Mouse (Mus musculus) c-Kit-positive CD71-positive TER-119-positive erythroid progenitor cells, embryonic 14.5 days (primary cell): ENCODE measurements around the gene Gm45785.

Experiments
- DNase-seq: peaks from one replicate; pipeline ENCODE4 v3.0.0-alpha.2; 2013; ENCODE audit warnings: low spot score

Gm45785 gene

DNA sequence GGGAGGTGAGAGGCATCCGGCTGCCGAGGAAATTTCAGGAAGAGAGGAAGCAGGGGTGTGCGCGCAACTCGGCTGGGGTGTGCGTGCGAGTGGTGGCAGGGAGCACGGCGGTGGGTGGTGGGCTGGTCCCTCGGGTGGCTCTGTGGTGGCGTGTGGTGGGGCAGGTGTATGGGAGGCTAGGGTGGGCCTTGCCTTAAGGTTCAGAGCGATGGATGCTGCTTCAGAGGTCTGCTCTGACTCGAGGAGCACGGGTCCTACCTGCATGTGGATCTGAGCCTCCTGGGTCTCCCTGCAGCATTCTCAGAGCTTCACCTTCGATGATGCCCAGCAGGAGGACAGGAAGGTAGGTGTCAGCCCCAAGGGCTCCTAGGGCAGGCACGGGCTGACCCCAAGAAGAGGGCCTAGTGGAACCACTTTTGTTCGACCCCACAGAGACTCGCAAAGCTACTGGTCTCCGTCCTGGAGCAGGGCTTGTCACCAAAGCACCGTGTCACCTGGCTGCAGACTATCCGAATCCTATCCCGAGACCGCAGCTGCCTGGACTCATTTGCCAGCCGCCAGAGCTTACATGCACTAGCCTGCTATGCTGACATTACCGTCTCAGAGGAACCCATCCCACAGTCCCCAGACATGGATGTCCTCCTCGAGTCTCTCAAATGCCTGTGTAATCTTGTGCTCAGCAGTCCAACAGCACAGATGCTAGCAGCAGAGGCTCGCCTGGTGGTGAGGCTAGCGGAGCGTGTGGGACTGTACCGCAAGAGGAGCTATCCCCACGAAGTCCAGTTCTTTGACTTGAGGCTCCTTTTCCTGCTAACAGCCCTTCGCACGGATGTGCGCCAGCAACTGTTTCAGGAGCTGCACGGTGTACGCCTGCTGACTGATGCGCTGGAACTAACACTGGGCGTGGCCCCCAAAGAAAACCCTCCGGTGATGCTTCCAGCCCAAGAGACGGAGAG is 1.7 kb upstream of the Gm45785 start, which contains the start of gene Bet1l:
Gene Bet1l (minus strand): TSS at position 28 of the 956 bp plus-strand sequence.
- peak; percentile 17 for DNase-seq

DNA sequence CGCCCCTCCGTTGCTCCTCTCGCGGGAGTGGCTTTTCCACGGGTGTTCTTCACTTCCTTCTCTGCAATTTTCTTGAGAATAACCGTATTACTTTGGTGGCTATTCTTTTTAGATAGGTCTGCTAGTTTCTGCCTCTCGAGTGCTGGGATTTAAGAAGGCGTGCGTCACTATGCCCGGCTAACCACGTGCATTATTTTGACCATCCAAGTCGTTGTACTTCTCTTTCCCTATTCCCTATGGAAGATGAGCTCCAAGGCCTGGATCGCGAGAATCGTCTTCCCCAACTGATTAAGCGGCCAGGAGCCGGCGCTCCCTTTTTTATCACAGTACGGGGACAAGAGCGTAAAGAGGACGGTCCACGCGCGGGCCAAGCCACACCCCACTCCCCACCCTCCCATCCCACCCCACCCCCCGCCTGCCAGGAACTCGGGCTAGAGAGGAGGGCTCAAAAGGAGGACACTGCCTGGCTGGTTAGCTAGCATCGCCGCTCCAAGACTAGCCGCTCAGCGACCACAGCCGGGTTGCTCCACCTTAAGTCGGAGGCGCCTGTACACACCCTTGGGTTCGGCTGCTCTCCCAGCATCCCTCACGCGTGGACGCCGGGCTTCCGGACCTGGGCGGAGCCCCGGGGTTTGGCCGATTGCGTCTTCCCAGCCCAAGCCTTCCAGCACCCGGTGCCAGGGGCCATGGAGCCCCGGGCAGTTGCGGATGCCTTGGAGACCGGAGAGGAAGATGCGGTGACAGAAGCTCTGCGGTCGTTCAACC is 836 bp upstream of the Gm45785 start, which contains the start of gene Ric8a:
Gene Ric8a (plus strand): TSS at position 173 of the 765 bp plus-strand sequence.
- DNase-seq = peak; percentile 78

DNA sequence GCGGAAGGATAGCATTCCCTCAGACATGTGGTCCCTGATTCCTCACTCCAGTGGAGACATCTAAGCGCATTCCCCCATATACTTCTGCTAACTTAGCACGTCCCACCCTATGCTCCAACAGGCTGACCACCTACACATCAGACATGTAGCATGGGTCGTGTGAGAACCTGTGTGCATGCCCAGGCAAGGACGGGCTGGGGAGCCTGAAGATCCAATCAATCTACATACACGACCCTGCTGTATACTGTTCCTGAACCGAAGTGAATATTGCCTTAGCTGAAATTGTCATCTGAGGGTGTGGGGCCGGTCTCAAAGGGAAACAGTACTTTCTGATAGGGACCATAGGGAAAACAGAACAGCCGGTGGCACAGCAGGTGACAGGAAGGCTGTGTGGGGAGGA is 950 bp downstream of the Gm45785 start:
- no peak for DNase-seq

DNA sequence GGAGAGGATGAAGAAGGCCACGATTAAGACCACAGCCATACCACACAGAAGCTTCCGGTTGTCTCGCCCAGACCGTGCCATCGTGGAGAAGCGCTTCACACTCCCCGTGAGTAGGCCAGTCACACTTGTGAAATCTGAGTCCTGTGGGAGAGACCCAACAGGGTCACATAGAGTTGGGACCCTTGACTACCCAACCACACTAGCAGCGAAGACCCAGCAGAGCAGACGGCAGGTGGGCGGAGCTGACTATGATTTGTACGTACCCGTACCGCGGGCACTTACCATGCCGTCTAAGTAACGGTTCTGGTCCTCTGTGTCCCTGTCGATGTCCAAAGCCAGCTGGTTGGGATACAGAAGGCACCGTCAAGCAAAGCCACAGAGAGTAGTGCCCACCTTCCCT is 1.6 kb downstream of the Gm45785 start:
- no peak for DNase-seq

DNA sequence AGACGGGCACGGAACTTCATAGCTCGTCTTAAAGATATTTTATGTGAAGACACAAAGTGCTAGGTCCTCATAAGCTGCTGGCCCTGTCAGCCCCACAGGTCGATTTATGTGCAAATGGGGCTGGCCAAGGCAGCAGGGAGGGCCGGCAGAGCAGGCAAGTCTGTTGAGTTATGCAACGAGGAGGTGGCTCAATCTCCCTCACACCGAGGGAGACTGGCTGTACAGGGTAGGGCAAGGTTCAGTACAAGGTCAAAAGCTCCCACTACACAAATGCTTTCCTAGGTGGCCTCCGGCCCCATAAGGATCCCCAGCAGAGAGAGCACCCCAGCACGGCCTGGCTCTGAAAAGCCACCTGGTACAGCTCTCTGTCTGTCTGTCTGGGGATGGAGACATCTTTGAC is 2.7 kb downstream of the Gm45785 start:
- DNase-seq = no peak

DNA sequence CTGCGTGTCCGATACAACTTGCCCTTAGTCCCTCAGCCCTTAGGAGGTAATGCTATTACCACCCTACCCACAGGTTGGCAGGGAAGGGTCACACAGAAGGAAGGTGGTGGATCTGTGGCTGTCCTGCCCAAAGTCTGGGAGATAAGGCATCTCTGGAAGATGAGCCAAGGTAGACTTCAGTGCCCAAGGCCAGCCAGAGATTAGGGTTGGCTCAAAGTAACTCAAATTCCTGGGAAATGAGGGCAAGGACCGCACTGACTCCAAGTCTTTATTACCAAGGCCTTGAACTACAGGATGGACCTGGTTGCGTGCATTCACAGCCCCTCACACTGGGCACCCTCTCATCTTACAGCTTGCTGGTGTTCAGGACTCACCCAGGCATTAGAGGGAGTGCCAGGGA is 4.2 kb downstream of the Gm45785 start:
- no peak for DNase-seq

DNA sequence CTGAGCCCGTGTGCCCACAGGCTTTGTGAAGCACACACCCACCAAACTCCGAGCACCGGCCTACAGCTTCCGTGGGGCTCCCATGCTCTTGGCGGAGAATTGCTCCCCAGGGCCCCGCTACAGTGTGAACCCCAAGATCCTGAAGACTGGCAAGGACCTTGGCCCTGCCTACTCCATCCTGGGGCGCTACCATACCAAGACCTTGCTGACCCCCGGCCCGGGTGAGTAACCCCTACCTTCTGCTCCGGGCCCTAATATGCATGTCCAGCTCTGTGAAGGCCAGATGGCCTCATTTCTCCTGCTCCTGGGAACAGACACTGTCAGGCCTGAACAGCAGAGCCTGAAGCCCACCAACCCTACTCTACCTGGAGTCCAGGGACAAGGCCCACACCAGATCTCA is 7.5 kb downstream of the Gm45785 start:
- DNase-seq = no peak

DNA sequence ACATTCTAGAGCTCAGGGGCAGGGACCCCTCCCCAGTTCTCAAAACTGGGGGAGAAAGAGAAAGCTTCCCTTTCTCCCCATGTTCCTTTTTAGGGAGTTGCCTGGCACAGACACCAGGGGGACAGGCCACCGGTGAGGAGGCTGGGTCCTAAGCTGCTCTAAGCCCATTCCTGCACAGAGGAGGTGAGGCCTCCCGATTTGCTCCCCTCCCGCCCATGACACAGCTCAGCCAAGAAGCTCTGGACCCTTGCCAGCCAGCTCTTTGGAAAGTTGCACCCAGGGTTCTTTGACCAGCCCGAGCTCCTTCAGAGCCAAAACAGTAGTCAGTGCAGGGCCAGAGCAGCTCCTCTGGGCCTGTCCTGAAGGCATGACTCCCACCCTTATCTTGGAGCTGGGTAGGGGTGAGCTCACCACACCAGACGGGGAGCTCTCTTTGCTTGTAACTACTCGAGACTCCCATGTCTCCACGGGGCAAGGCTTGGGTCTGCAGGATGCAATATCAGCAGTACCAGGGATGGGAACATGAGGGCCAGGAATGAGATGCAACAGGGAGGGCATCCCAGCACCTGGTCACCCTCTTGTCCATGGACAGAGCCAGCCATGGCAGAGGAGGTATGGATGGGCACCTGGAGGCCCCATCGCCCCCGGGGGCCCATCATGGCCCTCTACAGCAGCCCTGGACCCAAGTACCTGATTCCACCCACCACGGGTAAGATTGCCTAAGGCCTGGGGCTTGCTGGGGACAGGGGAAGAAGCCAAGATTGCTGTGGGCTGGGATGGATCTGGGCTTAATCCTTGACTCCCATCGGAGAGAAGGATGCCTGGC is 8.2 kb downstream of the Gm45785 start, which contains the start of gene Odf3:
Gene Odf3 (plus strand): TSS at position 51 of the 826 bp plus-strand sequence.
- DNase-seq = no peak

DNA sequence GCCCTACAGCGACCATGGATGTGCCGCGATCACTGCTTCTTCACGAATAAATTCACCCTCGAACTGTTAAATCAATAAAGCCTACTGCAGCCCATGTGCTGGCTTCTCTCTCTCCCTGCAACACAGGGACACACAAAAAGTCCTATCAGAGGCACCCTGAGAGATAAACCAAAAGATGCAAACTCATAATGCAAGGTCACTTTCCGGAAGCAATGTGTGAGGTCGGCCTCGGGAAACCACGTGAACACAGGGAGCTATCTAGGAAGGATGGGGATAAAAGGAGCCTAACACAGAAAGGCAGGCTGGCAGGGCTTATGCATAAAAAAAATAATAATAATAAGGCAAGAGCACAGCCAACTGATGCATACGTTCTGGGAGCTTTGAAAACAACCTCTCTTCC is 9.5 kb downstream of the Gm45785 start:
- no peak for DNase-seq

DNA sequence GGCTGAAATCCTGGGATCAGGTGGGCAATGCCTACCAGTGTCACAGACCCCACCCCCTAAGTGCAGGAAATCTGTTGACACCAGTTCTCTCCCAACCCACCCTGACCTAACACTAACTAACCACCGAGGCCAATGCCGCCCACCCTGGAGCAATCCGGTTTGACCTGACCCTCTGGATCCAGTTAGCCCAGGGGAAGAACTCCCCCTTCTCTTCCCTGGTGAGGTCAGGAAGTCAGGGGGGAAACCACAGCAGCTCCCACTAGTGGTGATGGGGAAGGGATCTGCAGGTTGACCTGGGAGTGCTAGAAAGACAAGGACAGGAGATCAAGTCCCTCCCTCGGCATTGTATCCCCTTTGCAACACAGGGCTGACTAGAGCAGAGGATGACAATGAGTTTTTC is 10.4 kb downstream of the Gm45785 start:
- no peak for DNase-seq

DNA sequence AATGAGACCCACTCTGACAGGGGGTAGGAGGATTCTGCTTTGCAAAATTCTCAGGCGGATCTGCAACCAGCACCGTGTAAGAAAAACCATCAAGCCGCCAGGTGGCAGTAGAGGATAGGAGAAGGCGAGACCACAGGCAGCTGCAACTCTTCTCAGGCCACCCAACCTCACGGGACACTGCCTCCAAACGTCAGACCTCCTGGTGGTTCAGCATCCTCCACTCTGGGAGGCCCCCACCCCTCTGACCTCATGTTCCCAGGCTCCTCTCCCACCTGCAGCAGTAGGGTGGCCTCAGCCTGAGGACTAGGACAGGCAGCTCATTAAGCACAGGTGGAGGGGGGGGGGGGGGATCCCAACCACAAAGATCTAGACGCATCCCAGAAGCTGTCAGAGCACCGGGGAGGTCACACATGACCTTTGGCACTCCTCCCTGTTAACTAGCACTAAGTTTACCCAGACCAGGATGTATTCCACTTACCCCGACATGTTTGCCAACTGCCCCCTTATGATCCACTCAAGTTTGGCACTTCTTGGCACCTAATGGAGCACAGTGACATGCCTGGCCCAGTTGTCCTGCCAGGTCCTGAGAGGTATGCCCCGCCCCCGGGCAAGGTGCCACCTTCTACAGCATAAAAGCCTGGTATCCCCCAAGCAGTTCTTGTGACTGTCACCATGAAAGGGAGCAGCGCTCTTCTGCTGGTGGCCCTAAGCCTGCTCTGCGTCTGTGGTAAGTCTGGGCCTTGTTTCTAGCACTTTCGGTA is 11.0 kb downstream of the Gm45785 start, which contains the start of gene Scgb1c1:
Gene Scgb1c1 (plus strand): TSS at position 643 of the 761 bp plus-strand sequence.
- DNase-seq = peak; percentile 81

DNA sequence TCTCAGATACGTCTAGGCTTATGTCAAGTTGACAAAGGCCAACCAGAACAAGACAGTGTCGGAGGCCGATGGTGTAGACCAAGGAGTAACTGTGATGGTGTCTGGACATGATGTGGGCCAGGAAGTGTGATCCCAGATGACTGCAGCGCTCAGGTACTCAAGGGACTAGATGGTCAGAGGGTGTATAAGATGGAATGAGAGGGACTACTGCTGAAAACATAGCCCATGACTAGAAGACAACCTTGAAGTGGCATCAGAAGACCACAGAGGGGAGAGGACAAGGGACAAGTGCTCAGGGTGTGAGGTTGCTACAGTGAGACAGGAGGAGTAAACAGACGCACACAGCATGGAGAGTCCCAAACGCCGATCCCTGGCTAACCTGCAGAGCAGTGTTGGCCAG is 12.3 kb downstream of the Gm45785 start:
- no peak for DNase-seq

DNA sequence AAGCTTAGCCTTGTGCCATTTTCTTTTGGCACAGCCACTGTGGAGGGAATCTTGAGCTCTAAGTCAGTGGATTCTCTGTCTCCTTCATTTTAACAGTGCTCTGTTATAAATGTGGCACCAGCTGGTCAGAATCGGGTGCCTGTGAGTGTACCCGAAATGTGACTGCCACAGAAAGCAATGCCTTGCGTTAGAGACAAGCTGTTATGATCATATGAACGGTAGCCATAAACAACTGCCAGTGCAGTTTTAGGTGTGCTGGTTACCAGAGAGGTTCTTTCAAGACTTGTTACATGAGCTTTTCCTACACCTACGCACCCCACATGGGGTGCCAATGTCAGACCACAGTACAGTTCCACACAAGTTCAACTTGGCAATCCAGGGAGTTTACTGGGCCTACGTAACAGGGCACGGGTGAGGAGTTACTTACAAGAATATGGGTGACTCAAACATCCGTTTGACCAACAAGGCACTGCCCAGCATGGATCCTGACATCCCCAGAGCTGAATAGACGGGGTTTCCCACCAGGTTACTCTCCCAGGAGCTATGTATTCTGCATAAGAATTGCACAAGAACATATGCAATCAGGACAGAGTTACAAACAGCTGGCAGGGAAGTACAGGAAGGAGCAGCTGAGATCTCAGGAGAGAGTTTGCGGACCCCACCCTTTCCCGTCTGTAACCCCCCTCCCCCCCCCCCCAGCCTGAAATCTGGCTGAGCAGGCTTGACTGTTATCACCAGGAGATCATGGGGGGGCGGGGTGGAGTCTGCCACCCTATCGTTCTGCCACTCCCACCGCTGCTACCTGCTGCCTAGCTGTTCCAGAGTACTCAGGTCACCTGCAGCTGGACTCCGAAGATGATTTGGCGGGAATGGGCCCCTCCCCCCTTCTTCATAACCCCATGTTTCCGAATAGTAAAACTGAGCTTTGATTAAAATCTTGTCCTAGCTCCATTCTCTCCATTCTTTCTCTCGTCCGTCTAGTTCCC is 15.1 kb downstream of the Gm45785 start:
- no peak for DNase-seq

DNA sequence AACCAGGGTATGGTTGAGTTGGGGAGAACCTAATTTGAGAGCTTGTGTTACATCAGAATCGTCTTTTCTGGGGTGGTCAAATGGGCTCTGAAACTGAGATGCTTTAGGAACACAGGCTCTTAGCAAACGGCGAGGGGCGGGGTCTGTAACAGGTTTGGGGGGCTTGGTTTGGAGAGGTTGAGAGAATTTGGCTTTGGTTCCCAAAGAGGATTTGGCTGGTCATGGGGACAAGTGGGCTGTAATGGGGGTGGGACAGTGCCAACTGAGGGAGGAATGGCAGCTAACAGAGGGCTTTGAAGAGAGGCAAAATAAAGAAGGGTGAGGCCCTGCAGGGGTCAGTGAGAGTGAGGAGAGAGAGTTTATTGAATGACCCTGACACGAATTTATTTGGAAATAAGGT is 16.6 kb downstream of the Gm45785 start:
- no peak for DNase-seq

DNA sequence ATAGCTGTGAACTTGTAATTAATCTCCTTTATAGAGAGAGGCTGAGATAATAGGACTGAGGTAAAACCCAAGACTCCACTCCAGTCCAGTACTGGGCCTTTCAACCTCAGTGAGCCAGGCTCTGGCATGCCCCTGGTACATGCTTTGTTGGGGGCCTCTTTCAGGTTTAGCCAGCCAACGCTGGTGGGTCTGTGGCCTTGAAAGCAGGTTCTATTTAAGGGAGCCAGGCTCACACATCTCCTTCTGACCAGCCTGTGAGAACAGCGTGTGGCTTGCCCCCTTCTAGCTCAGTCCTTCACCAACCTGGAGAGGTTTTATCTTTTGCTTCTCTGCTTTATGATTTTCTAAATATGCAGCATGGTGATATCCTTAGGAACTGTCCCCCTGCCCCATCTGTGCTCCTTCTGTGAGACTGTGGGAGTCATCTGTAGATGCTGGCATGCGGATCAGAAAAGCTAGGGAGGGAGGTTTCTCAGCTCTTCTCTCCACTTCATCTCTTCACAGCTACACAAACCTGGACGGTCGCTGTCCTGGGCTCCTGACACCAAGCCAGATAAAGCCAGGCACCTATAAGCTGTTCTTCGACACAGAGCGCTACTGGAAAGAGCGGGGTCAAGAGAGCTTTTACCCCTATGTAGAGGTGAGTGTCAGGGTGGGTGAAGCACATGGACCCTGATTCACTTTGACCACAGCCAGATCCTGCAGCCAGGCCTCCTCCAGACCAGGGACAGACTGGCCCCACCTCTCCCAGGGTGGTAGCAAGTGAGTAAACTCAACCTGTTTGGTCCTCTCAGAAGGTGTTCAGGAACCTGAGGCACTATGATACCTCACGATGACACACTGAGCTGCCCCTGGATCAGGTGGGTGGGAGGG is 19.7 kb downstream of the Gm45785 start:
- no peak for DNase-seq

DNA sequence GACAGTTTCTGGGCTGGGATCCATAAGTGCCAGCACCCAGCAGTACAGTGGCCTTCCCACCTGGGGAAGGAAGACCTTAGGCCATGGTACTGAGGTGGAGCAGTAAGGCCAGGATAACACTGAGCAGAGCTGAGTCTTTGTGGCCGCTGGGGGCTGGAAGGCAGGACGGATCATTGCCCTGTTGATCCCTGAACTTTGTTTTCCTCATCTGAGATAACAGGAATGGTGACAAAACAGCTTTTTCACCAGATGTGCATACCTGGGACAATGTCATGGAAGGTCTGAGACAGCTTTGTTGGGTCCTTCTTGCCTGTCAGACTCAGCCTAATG is 20.4 kb downstream of the Gm45785 start:
- no peak for DNase-seq

DNA sequence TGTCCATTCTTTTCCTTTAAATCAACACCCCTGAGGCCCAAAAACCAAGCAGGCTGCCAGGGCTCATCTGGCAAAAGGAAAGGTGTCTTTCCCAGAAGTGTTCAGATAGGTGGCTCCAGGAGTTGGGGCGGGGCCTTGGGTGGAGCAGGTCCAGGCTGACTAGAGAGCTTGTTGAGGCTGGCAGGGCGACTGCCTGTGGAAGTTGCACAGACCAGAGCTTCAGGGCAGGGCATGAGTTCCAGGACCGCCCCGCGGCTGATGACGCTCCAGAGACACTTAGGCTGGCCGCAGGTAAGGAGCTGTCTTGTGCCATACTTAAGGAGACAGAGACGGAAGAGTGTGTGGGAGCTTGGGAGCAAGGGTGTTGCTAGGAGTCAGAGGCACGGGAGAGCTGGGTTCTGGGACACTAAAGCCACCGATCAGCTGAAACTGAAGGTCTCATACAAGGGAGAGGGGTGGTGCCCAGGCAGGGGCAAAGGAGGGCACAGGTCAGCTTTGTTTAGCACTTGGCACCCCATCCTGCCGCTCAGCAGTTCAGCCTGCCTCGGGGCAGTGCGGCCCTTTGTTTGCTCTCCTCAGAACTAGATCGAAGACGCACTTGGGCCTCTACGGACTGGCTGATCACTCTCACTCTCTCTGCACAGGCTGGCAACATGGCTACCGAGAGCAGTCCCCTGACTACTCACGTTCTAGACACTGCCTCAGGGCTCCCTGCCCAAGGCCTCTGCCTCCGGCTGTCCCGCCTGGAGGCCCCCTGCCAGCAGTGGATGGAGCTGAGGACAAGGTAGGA is 21.0 kb downstream of the Gm45785 start, which contains the start of gene Urah:
Gene Urah (plus strand): TSS at position 51 of the 790 bp plus-strand sequence.
- DNase-seq = no peak

DNA sequence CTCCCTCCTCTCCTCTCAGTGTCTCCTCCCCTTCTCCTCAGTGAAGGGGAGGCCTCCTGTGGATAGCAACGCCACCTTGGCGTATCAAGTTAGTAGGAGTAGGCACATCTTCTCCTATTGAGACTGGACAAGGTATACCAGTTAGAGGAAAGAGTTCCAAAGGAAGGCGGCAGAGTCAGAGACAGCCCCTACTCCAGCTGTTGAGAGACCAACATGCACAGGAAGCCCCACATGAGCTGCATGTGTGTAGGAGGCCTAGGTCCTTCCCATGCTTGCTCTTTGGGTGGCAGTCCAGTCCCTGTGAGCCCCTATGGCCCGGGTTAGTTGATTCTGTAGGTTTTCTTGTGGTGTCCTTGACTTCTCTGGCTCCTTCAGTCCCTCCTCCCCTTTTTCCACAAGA is 22.8 kb downstream of the Gm45785 start:
- no peak for DNase-seq
